ENCODE assay signal across 26 mouse cellular contexts in genomic region chrX:135574958-135575628, GRCm38 (mm10). TPM values are rescaled to one million over a fixed set of nuclear protein-coding genes. Genes with fewer than 3 reads are reported as not detected.
A peak's percentile ranks its signal among the peaks of the same experiment; 100 is the strongest.
DNase-seq lines count a peak whose midpoint lies in the region; ATAC-seq and TF ChIP-seq lines count a peak whose summit lies in the region.
"Not testable (repeated sequence)": the region's sequence is repeated elsewhere in the genome, so short reads cannot be mapped to it uniquely, and the experiment has no call there.
"Had no signal": no experiment of that assay in that cellular context is flagged by ENCODE, and none has a peak within 500 bp of the region (broad histone marks: within the 10 kb centered on the region; RNA-seq: fewer than 3 reads in every experiment).

No protein-coding gene starts in this region.

- not testable (repeated sequence) for H3K4me2 ChIP-seq in heart, embryonic 14.5 days (ENCODE audit: low read length); intestine, embryonic 16.5 days (ENCODE audit: low read depth, low read length); kidney, postnatal 0 days (ENCODE audit: low read length); stomach, postnatal 0 days (replicated peaks; ENCODE audit: low read depth)
- H3K4me2 ChIP-seq in liver, embryonic 12.5 days = peak overlapping the region; percentile 34

- TF ChIP-seq EP300 in stomach, postnatal 0 days (optimal IDR thresholded peaks at IDR 0.05) = not testable (repeated sequence)

- H3K27me3 ChIP-seq in heart, embryonic 14.5 days (ENCODE audit: control insufficient read depth, insufficient read depth, low read length); intestine, embryonic 16.5 days (replicated peaks; ENCODE audit: control insufficient read depth, insufficient read depth, low read length); kidney, postnatal 0 days (ENCODE audit: insufficient read depth, low read length); liver, embryonic 12.5 days (replicated peaks); stomach, postnatal 0 days (ENCODE audit: control insufficient read depth, insufficient read depth, low read length): not testable (repeated sequence)

- H3K27ac ChIP-seq in heart, embryonic 14.5 days (replicated peaks in 1 of 2; ENCODE audit: control insufficient read depth in 1 of 2, insufficient read depth in 1 of 2, low read depth in 2 of 2, low read length in 2 of 2) = peak overlapping the region; percentile 53 to 55
- H3K27ac ChIP-seq in intestine, embryonic 16.5 days (ENCODE audit: low read length); kidney, postnatal 0 days; liver, embryonic 12.5 days; stomach, postnatal 0 days (replicated peaks): not testable (repeated sequence)

- H3K9me3 ChIP-seq in heart, embryonic 14.5 days (ENCODE audit: control insufficient read depth, low read length); intestine, embryonic 16.5 days (ENCODE audit: control insufficient read depth, low read length); kidney, postnatal 0 days (replicated peaks; ENCODE audit: low read length); liver, embryonic 12.5 days (replicated peaks); stomach, postnatal 0 days (ENCODE audit: control insufficient read depth, low read length): not testable (repeated sequence)

- not testable (repeated sequence) for H3K36me3 ChIP-seq in heart, embryonic 14.5 days (ENCODE audit: control insufficient read depth, insufficient read depth, low read length); intestine, embryonic 16.5 days (ENCODE audit: control insufficient read depth, insufficient read depth, low read length); kidney, postnatal 0 days (ENCODE audit: insufficient read depth, low read length); liver, embryonic 12.5 days; stomach, postnatal 0 days (ENCODE audit: control insufficient read depth, insufficient read depth, low read length)

- DNase-seq in kidney, postnatal 0 days (ENCODE audit: low spot score); stomach, postnatal 0 days (ENCODE audit: low spot score): not testable (repeated sequence)

- not testable (repeated sequence) for TF ChIP-seq CTCF in kidney, postnatal 0 days (IDR thresholded peaks at IDR 0.05; ENCODE audit: low read depth); stomach, postnatal 0 days (IDR thresholded peaks at IDR 0.05; ENCODE audit: low read depth)

- not testable (repeated sequence) for H3K4me3 ChIP-seq in heart, embryonic 14.5 days (ENCODE audit: control insufficient read depth in 1 of 2, insufficient read depth in 1 of 2, low read depth in 1 of 2, low read length in 2 of 2); intestine, embryonic 16.5 days (ENCODE audit: low read length); kidney, postnatal 0 days (replicated peaks; ENCODE audit: low read depth, low read length); liver, embryonic 12.5 days; stomach, postnatal 0 days (ENCODE audit: low read depth, low read length)

- H3K4me1 ChIP-seq in heart, embryonic 14.5 days (ENCODE audit: control insufficient read depth in 2 of 2, insufficient read depth in 2 of 2, low read length in 2 of 2); intestine, embryonic 16.5 days (ENCODE audit: control insufficient read depth, insufficient read depth, low read length); kidney, postnatal 0 days (replicated peaks; ENCODE audit: insufficient read depth, low read length); liver, embryonic 12.5 days; stomach, postnatal 0 days (replicated peaks; ENCODE audit: control insufficient read depth, insufficient read depth): not testable (repeated sequence)

- peak; percentile 70 for ATAC-seq in granulocyte monocyte progenitor cell, adult 5-6 weeks (replicated peaks; ENCODE audit: poor library complexity, severe bottlenecking)
- ATAC-seq in heart, embryonic 14.5 days (ENCODE audit: insufficient number of reproducible peaks, insufficient read depth, low FRiP score, low read depth) = peak; percentile 47; the same call in 1 of the 2 replicates
- 0 out of 2 replicates have a peak, but pooled peaks have one; percentile 44 for ATAC-seq in intestine, embryonic 16.5 days
- peak; percentile 83 for ATAC-seq in kidney, postnatal 0 days (replicated peaks; ENCODE audit: low FRiP score, low read depth)
- ATAC-seq in liver, embryonic 12.5 days = peak; percentile 78
- peak; percentile 51 for ATAC-seq in megakaryocyte, adult 5-6 weeks (ENCODE audit: poor library complexity, severe bottlenecking)
- peak; percentile 47; the same call in 1 of the 2 replicates for ATAC-seq in stomach, postnatal 0 days (ENCODE audit: low FRiP score, low TSS enrichment)

- H3K9ac ChIP-seq in heart, embryonic 14.5 days (ENCODE audit: low read length); intestine, embryonic 16.5 days (ENCODE audit: low read depth, low read length); kidney, postnatal 0 days (ENCODE audit: low read depth, low read length); liver, embryonic 12.5 days; stomach, postnatal 0 days (ENCODE audit: low read length): not testable (repeated sequence)

- 40% methylated on average over 9 of the region's 9 CpGs for WGBS in heart, embryonic 14.5 days
- WGBS in intestine, embryonic 16.5 days = 63% methylated on average over 9 of the region's 9 CpGs
- WGBS in kidney, postnatal 0 days = 71% methylated on average over 9 of the region's 9 CpGs
- 31% methylated on average over 9 of the region's 9 CpGs for WGBS in liver, embryonic 12.5 days (ENCODE audit: insufficient replicate concordance)
- WGBS in stomach, postnatal 0 days = 58% methylated on average over 9 of the region's 9 CpGs

RNA-seq across cellular contexts. Expression of gene Nxf7, which starts 23.5 kb away (rescaled TPM):
- 4.4 TPM in 1 of 2 replicates, not detected in the other for total RNA-seq in granulocyte monocyte progenitor cell, adult 5-6 weeks (2014; fragmentation: Nextera tagmentation)
- not detected in 2 replicates for total RNA-seq in granulocyte monocyte progenitor cell, adult 5-6 weeks (2017)
- 0.30 and 0.32 TPM in 2 replicates for polyA plus RNA-seq in heart, embryonic 14.5 days (2014; fragmentation: Nextera tagmentation; extraction: Ambion mirVana)
- 0.43 TPM in 1 of 2 replicates, not detected in the other for polyA plus RNA-seq in intestine, embryonic 16.5 days (2015; fragmentation: Nextera tagmentation; extraction: Ambion mirVana)
- not detected in 2 replicates for polyA plus RNA-seq in kidney, postnatal 0 days (2015; fragmentation: Nextera tagmentation; extraction: Ambion mirVana)
- not detected in 2 replicates for polyA plus RNA-seq in liver, embryonic 12.5 days (2016; fragmentation: Nextera tagmentation; extraction: Ambion mirVana)
- total RNA-seq in megakaryocyte, adult 5-6 weeks (2015) = 0.23 and 0.51 TPM in 2 replicates
- not detected in 2 replicates for total RNA-seq in megakaryocyte, adult 5-6 weeks (2017)
- 0.16 and 0.39 TPM in 2 replicates for polyA plus RNA-seq in stomach, postnatal 0 days (2015; fragmentation: Nextera tagmentation; extraction: Ambion mirVana)
- total RNA-seq: adrenal gland, adult 8-10 months; forebrain, postnatal 0 days; G1E; gastrocnemius, postnatal 14 days; layer of hippocampus, adult 8-10 months; layer of hippocampus, postnatal 36 days; monocyte, adult 5-6 weeks had no signal
- polyA plus RNA-seq: activated CD4-positive, CD25-positive, alpha-beta regulatory T cell, adult 4 months; embryonic facial prominence, embryonic 12.5 days; forebrain, embryonic 11.5 days; forebrain, postnatal 0 days; G1E; heart, adult 2 months; hindbrain, embryonic 13.5 days; limb, embryonic 12.5 days; midbrain, embryonic 13.5 days; neural tube, embryonic 11.5 days had no signal

RNA-seq across cellular contexts. Expression of gene Prame, which starts 52.4 kb away (rescaled TPM):
- 0.53 TPM in 1 of 2 replicates, not detected in the other for total RNA-seq in granulocyte monocyte progenitor cell, adult 5-6 weeks (2014; fragmentation: Nextera tagmentation)
- not detected in 2 replicates for total RNA-seq in granulocyte monocyte progenitor cell, adult 5-6 weeks (2017)
- polyA plus RNA-seq in heart, embryonic 14.5 days (2014; fragmentation: Nextera tagmentation; extraction: Ambion mirVana) = not detected in 2 replicates
- not detected in 2 replicates for polyA plus RNA-seq in intestine, embryonic 16.5 days (2015; fragmentation: Nextera tagmentation; extraction: Ambion mirVana)
- not detected in 2 replicates for polyA plus RNA-seq in kidney, postnatal 0 days (2015; fragmentation: Nextera tagmentation; extraction: Ambion mirVana)
- not detected in 2 replicates for polyA plus RNA-seq in liver, embryonic 12.5 days (2016; fragmentation: Nextera tagmentation; extraction: Ambion mirVana)
- total RNA-seq in megakaryocyte, adult 5-6 weeks (2015) = not detected in 2 replicates
- total RNA-seq in megakaryocyte, adult 5-6 weeks (2017) = not detected in 2 replicates
- polyA plus RNA-seq in stomach, postnatal 0 days (2015; fragmentation: Nextera tagmentation; extraction: Ambion mirVana) = not detected in 2 replicates
- total RNA-seq: adrenal gland, adult 8-10 months; forebrain, postnatal 0 days; G1E; gastrocnemius, postnatal 14 days; heart, adult 2 months; heart, postnatal 25 days; layer of hippocampus, adult 8-10 months; layer of hippocampus, postnatal 36 days; monocyte, adult 5-6 weeks had no signal
- polyA plus RNA-seq: activated CD4-positive, CD25-positive, alpha-beta regulatory T cell, adult 4 months; embryonic facial prominence, embryonic 12.5 days; forebrain, embryonic 11.5 days; forebrain, postnatal 0 days; G1E; heart, adult 2 months; hindbrain, embryonic 13.5 days; liver, embryonic 16.5 days; midbrain, embryonic 13.5 days; neural tube, embryonic 11.5 days; small intestine, adult 2 months; urinary bladder, adult 2 months had no signal
